Mouse (Mus musculus): ENCODE measurements around the gene Cox7a2l. TPM values are rescaled to one million over a fixed set of nuclear protein-coding genes. Genes with fewer than 3 reads are reported as not detected.

Gene Cox7a2l
- polyA plus RNA-seq (2015; fragmentation: Nextera tagmentation; extraction: Ambion mirVana), result 181 and 186 TPM in 2 replicates

GRCm38 (mm10) chr17:83517280-83518015 lies at the start of gene Cox7a2l:
TSS of gene Cox7a2l (minus strand) at chr17:83517330.
- H3K9ac ChIP-seq, result no peak within 1 kb of the TSS
- no peak within 1 kb of the TSS for H3K27ac ChIP-seq
- ATAC-seq, result no peak
- no peak within 1 kb of the TSS for H3K4me3 ChIP-seq (replicated peaks)
- WGBS, result 93% methylated on average over 8 of the region's 8 CpGs
- no peaks in the 10 kb centered on the region for H3K27me3 ChIP-seq (replicated peaks)
- H3K36me3 ChIP-seq, result no peaks in the 10 kb centered on the region
- H3K9me3 ChIP-seq, result no peaks in the 10 kb centered on the region
- H3K4me1 ChIP-seq (replicated peaks), result peaks cover 6% of the 10 kb centered on the region; the same call in 1 of the 2 replicates
- H3K4me2 ChIP-seq (replicated peaks), result no peak within 1 kb of the TSS

- no peaks in the 10 kb centered on the region; the same call in 1 of the 2 replicates for H3K4me1 ChIP-seq (replicated peaks)
- no peak overlapping the region for H3K4me3 ChIP-seq (replicated peaks)
- no peaks in the 10 kb centered on the region for H3K36me3 ChIP-seq
- H3K27me3 ChIP-seq (replicated peaks), result no peaks in the 10 kb centered on the region
- no peak overlapping the region for H3K9ac ChIP-seq
- no peak for ATAC-seq
- no peak overlapping the region for H3K27ac ChIP-seq
- whole genome bisulfite sequencing, result 55% methylated on average over 4 of the region's 4 CpGs
- H3K9me3 ChIP-seq, result no peaks in the 10 kb centered on the region
- no peak overlapping the region for H3K4me2 ChIP-seq (replicated peaks)
Observed at GRCm38 (mm10) chr17:83565506-83565905, 48.4 kb upstream of the Cox7a2l start.

- no peak overlapping the region for H3K27ac ChIP-seq
- H3K36me3 ChIP-seq, result no peaks in the 10 kb centered on the region
- no peaks in the 10 kb centered on the region for H3K9me3 ChIP-seq
- H3K9ac ChIP-seq, result no peak overlapping the region
- no peak overlapping the region for H3K4me2 ChIP-seq (replicated peaks)
- no peaks in the 10 kb centered on the region for H3K27me3 ChIP-seq (replicated peaks)
- no peak overlapping the region for H3K4me3 ChIP-seq (replicated peaks)
- ATAC-seq, result no peak
- 51% methylated on average over 12 of the region's 12 CpGs for WGBS
- H3K4me1 ChIP-seq (replicated peaks), result no peaks in the 10 kb centered on the region; the same call in 1 of the 2 replicates
Observed at GRCm38 (mm10) chr17:83564119-83564820, 47.1 kb upstream of the Cox7a2l start.

- Histone ChIP-seq H3K4me3 (replicated peaks) (no peak overlapping the region), H3K27me3 (replicated peaks) (no peaks in the 10 kb centered on the region), H3K4me2 (replicated peaks) (no peak overlapping the region), H3K27ac (no peak overlapping the region), H3K9ac (no peak overlapping the region), H3K36me3 (no peaks in the 10 kb centered on the region), H3K4me1 (replicated peaks) (no peaks in the 10 kb centered on the region; the same call in 1 of the 2 replicates), H3K9me3 (no peaks in the 10 kb centered on the region)
- 40% methylated on average over 10 of the region's 10 CpGs for WGBS
- ATAC-seq, result peak; percentile 43; the same call in 1 of the 2 replicates
Observed at GRCm38 (mm10) chr17:83563703-83564111, 46.6 kb upstream of the Cox7a2l start.

- no peak overlapping the region for H3K9ac ChIP-seq
- no peaks in the 10 kb centered on the region for H3K27me3 ChIP-seq (replicated peaks)
- H3K9me3 ChIP-seq, result no peaks in the 10 kb centered on the region
- H3K4me2 ChIP-seq (replicated peaks), result no peak overlapping the region
- H3K4me1 ChIP-seq (replicated peaks), result no peaks in the 10 kb centered on the region; the same call in 1 of the 2 replicates
- H3K4me3 ChIP-seq (replicated peaks), result no peak overlapping the region
- ATAC-seq, result peak; percentile 55; the same call in 1 of the 2 replicates
- H3K36me3 ChIP-seq, result no peaks in the 10 kb centered on the region
- 86% methylated on average over 5 of the region's 5 CpGs for WGBS
- H3K27ac ChIP-seq, result no peak overlapping the region
Observed at GRCm38 (mm10) chr17:83562153-83563010, 45.3 kb upstream of the Cox7a2l start.

GRCm38 (mm10) chr17:83559081-83559480 lies 42.0 kb upstream of the Cox7a2l start:
- Histone ChIP-seq H3K9ac (no peak overlapping the region), H3K4me3 (replicated peaks) (no peak overlapping the region), H3K4me1 (replicated peaks) (no peaks in the 10 kb centered on the region; the same call in 1 of the 2 replicates), H3K4me2 (replicated peaks) (no peak overlapping the region), H3K27me3 (replicated peaks) (no peaks in the 10 kb centered on the region), H3K27ac (no peak overlapping the region), H3K36me3 (no peaks in the 10 kb centered on the region), H3K9me3 (no peaks in the 10 kb centered on the region)
- ATAC-seq, result no peak
- 75% methylated on average over 8 of the region's 8 CpGs for WGBS

GRCm38 (mm10) chr17:83555836-83556235 lies 38.7 kb upstream of the Cox7a2l start:
- 96% methylated on average over 11 of the region's 11 CpGs for WGBS
- no peak for ATAC-seq
- no peaks in the 10 kb centered on the region for H3K9me3 ChIP-seq
- H3K27me3 ChIP-seq (replicated peaks), result no peaks in the 10 kb centered on the region
- no peak overlapping the region for H3K9ac ChIP-seq
- no peak overlapping the region for H3K4me2 ChIP-seq (replicated peaks)
- H3K4me3 ChIP-seq (replicated peaks), result no peak overlapping the region
- H3K4me1 ChIP-seq (replicated peaks), result no peaks in the 10 kb centered on the region
- no peaks in the 10 kb centered on the region for H3K36me3 ChIP-seq
- no peak overlapping the region for H3K27ac ChIP-seq

GRCm38 (mm10) chr17:83554997-83555396 lies 37.9 kb upstream of the Cox7a2l start:
- no peak overlapping the region for H3K4me2 ChIP-seq (replicated peaks)
- H3K4me1 ChIP-seq (replicated peaks), result no peaks in the 10 kb centered on the region
- 89% methylated on average over 7 of the region's 7 CpGs for WGBS
- H3K9ac ChIP-seq, result no peak overlapping the region
- ATAC-seq, result no peak
- no peak overlapping the region for H3K4me3 ChIP-seq (replicated peaks)
- H3K9me3 ChIP-seq, result no peaks in the 10 kb centered on the region
- H3K36me3 ChIP-seq, result no peaks in the 10 kb centered on the region
- H3K27ac ChIP-seq, result no peak overlapping the region
- no peaks in the 10 kb centered on the region for H3K27me3 ChIP-seq (replicated peaks)

GRCm38 (mm10) chr17:83548501-83549233 lies 31.5 kb upstream of the Cox7a2l start:
- H3K9me3 ChIP-seq, result no peaks in the 10 kb centered on the region
- no peak overlapping the region for H3K27ac ChIP-seq
- no peak overlapping the region for H3K4me3 ChIP-seq (replicated peaks)
- no peaks in the 10 kb centered on the region for H3K36me3 ChIP-seq
- ATAC-seq, result no peak
- peaks cover 15% of the 10 kb centered on the region for H3K27me3 ChIP-seq (replicated peaks)
- no peak overlapping the region for H3K9ac ChIP-seq
- WGBS, result 44% methylated on average over 12 of the region's 12 CpGs
- H3K4me1 ChIP-seq (replicated peaks), result peaks cover 8% of the 10 kb centered on the region
- no peak overlapping the region for H3K4me2 ChIP-seq (replicated peaks)

- Histone ChIP-seq H3K27me3 (replicated peaks) (peaks cover 15% of the 10 kb centered on the region), H3K36me3 (no peaks in the 10 kb centered on the region), H3K9me3 (no peaks in the 10 kb centered on the region), H3K4me3 (replicated peaks) (no peak overlapping the region), H3K9ac (no peak overlapping the region), H3K27ac (no peak overlapping the region), H3K4me1 (replicated peaks) (peaks cover 8% of the 10 kb centered on the region), H3K4me2 (replicated peaks) (no peak overlapping the region)
- no peak for ATAC-seq
- WGBS, result 50% methylated on average over 10 of the region's 10 CpGs
Observed at GRCm38 (mm10) chr17:83547145-83547544, 30.0 kb upstream of the Cox7a2l start.

Measured in intestine, embryonic 15.5 days (tissue).